In genomic region chr6:121127726-121128125, GRCm38 (mm10) we compare ENCODE assay signal across 16 mouse cellular contexts. TPM values are rescaled to one million over a fixed set of nuclear protein-coding genes. Genes with fewer than 3 reads are reported as not detected.
DNase-seq lines count a peak whose midpoint lies in the region; ATAC-seq lines count a peak whose summit lies in the region.
"Had no signal": no experiment of that assay in that cellular context is flagged by ENCODE, and none has a peak within 500 bp of the region (broad histone marks: within the 10 kb centered on the region; RNA-seq: fewer than 3 reads in every experiment).

No protein-coding gene starts in this region.

- no peaks in the 10 kb centered on the region for H3K9me3 ChIP-seq in forebrain, embryonic 13.5 days (replicated peaks)
- no peaks in the 10 kb centered on the region for H3K9me3 ChIP-seq in forebrain, embryonic 15.5 days
- H3K9me3 ChIP-seq in heart, embryonic 14.5 days (ENCODE audit: control insufficient read depth, low read length), result no peaks in the 10 kb centered on the region
- no peaks in the 10 kb centered on the region for H3K9me3 ChIP-seq in midbrain, embryonic 13.5 days
- H3K9me3 ChIP-seq in midbrain, embryonic 11.5 days (ENCODE audit: control insufficient read depth, low read length), result no peaks in the 10 kb centered on the region
- H3K9me3 ChIP-seq in neural tube, embryonic 15.5 days (replicated peaks), result no peaks in the 10 kb centered on the region
- H3K9me3 ChIP-seq: embryonic facial prominence, embryonic 10.5 days; limb, embryonic 12.5 days had no signal

- H3K27ac ChIP-seq in forebrain, embryonic 13.5 days, result no peak overlapping the region
- H3K27ac ChIP-seq in forebrain, embryonic 15.5 days (replicated peaks), result no peak overlapping the region
- peak overlapping the region; percentile 64 to 67; a peak in 3 of 4 replicates for H3K27ac ChIP-seq in heart, embryonic 14.5 days (replicated peaks in 1 of 2; ENCODE audit: control insufficient read depth in 1 of 2, insufficient read depth in 1 of 2, low read depth in 2 of 2, low read length in 2 of 2)
- no peak overlapping the region for H3K27ac ChIP-seq in midbrain, embryonic 13.5 days
- H3K27ac ChIP-seq in midbrain, embryonic 11.5 days (ENCODE audit: low read depth, low read length), result no peak overlapping the region
- no peak overlapping the region for H3K27ac ChIP-seq in neural tube, embryonic 15.5 days (replicated peaks)
- H3K27ac ChIP-seq: embryonic facial prominence, embryonic 10.5 days; limb, embryonic 12.5 days; liver, embryonic 14.5 days had no signal

- no peak overlapping the region for H3K9ac ChIP-seq in forebrain, embryonic 13.5 days
- H3K9ac ChIP-seq in forebrain, embryonic 15.5 days (replicated peaks), result no peak overlapping the region
- no peak overlapping the region for H3K9ac ChIP-seq in heart, embryonic 14.5 days (ENCODE audit: low read length)
- no peak overlapping the region for H3K9ac ChIP-seq in midbrain, embryonic 13.5 days (replicated peaks)
- H3K9ac ChIP-seq in midbrain, embryonic 11.5 days (ENCODE audit: low read length), result no peak overlapping the region
- no peak overlapping the region for H3K9ac ChIP-seq in neural tube, embryonic 15.5 days (replicated peaks)
- H3K9ac ChIP-seq: limb, embryonic 12.5 days; liver, embryonic 14.5 days had no signal

- H3K4me3 ChIP-seq in forebrain, embryonic 13.5 days, result no peak overlapping the region
- no peak overlapping the region for H3K4me3 ChIP-seq in forebrain, embryonic 15.5 days
- H3K4me3 ChIP-seq in heart, embryonic 14.5 days (ENCODE audit: control insufficient read depth in 1 of 2, insufficient read depth in 1 of 2, low read depth in 1 of 2, low read length in 2 of 2), result no peak overlapping the region
- no peak overlapping the region for H3K4me3 ChIP-seq in midbrain, embryonic 13.5 days (replicated peaks)
- no peak overlapping the region for H3K4me3 ChIP-seq in midbrain, embryonic 11.5 days (ENCODE audit: low read depth, low read length)
- no peak overlapping the region for H3K4me3 ChIP-seq in neural tube, embryonic 15.5 days (replicated peaks)
- H3K4me3 ChIP-seq: embryonic facial prominence, embryonic 10.5 days; limb, embryonic 12.5 days had no signal

- no peak for DNase-seq in heart, adult 18-20 months
- DNase-seq in midbrain, embryonic 11.5 days (ENCODE audit: low spot score, missing footprints), result no peak
- DNase-seq: adrenal gland, adult 8-10 months; cerebellum, adult 11 months; gastrocnemius, postnatal 10 days; kidney, adult 18-20 months; kidney, postnatal 25 days; thymus, postnatal 36 days had no signal

- H3K36me3 ChIP-seq in forebrain, embryonic 13.5 days (ENCODE audit: poor library complexity, severe bottlenecking), result no peaks in the 10 kb centered on the region
- no peaks in the 10 kb centered on the region for H3K36me3 ChIP-seq in forebrain, embryonic 15.5 days
- H3K36me3 ChIP-seq in heart, embryonic 14.5 days (ENCODE audit: control insufficient read depth, insufficient read depth, low read length), result no peaks in the 10 kb centered on the region
- H3K36me3 ChIP-seq in midbrain, embryonic 13.5 days, result peaks cover 2% of the 10 kb centered on the region; the same call in 1 of the 2 replicates
- no peaks in the 10 kb centered on the region for H3K36me3 ChIP-seq in midbrain, embryonic 11.5 days (ENCODE audit: control insufficient read depth, insufficient read depth, low read length)
- H3K36me3 ChIP-seq in neural tube, embryonic 15.5 days, result no peaks in the 10 kb centered on the region
- H3K36me3 ChIP-seq: embryonic facial prominence, embryonic 10.5 days; limb, embryonic 12.5 days had no signal

- H3K4me2 ChIP-seq in forebrain, embryonic 13.5 days, result peak overlapping the region; percentile 78; the same call in 1 of the 2 replicates
- no peak overlapping the region for H3K4me2 ChIP-seq in forebrain, embryonic 15.5 days (replicated peaks)
- no peak overlapping the region for H3K4me2 ChIP-seq in heart, embryonic 14.5 days (ENCODE audit: low read length)
- peak overlapping the region; percentile 60 for H3K4me2 ChIP-seq in midbrain, embryonic 13.5 days (replicated peaks)
- no peak overlapping the region for H3K4me2 ChIP-seq in midbrain, embryonic 11.5 days
- H3K4me2 ChIP-seq in neural tube, embryonic 15.5 days, result peak overlapping the region; percentile 66
- H3K4me2 ChIP-seq: limb, embryonic 12.5 days had no signal

- H3K4me1 ChIP-seq in forebrain, embryonic 13.5 days, result peaks cover 27% of the 10 kb centered on the region
- peaks cover 32% of the 10 kb centered on the region for H3K4me1 ChIP-seq in forebrain, embryonic 15.5 days
- peaks cover 18 to 23% of the 10 kb centered on the region in 2 experiments for H3K4me1 ChIP-seq in heart, embryonic 14.5 days (ENCODE audit: control insufficient read depth in 2 of 2, insufficient read depth in 2 of 2, low read length in 2 of 2)
- H3K4me1 ChIP-seq in midbrain, embryonic 13.5 days (replicated peaks), result peaks cover 27% of the 10 kb centered on the region
- peaks cover 14% of the 10 kb centered on the region for H3K4me1 ChIP-seq in midbrain, embryonic 11.5 days (ENCODE audit: control insufficient read depth, insufficient read depth, low read length)
- H3K4me1 ChIP-seq in neural tube, embryonic 15.5 days, result peaks cover 21% of the 10 kb centered on the region

- WGBS in forebrain, embryonic 13.5 days, result 63% methylated on average over 3 of the region's 3 CpGs
- 59% methylated on average over 3 of the region's 3 CpGs for WGBS in forebrain, embryonic 15.5 days
- 25% methylated on average over 3 of the region's 3 CpGs for WGBS in heart, embryonic 14.5 days
- 61% methylated on average over 3 of the region's 3 CpGs for WGBS in midbrain, embryonic 13.5 days
- WGBS in midbrain, embryonic 11.5 days, result 70% methylated on average over 3 of the region's 3 CpGs
- WGBS in neural tube, embryonic 15.5 days, result 50% methylated on average over 3 of the region's 3 CpGs

- peaks cover 12% of the 10 kb centered on the region; the same call in 1 of the 2 replicates for H3K27me3 ChIP-seq in forebrain, embryonic 13.5 days
- no peaks in the 10 kb centered on the region for H3K27me3 ChIP-seq in forebrain, embryonic 15.5 days
- peaks cover 8% of the 10 kb centered on the region; the same call in 1 of the 2 replicates for H3K27me3 ChIP-seq in heart, embryonic 14.5 days (ENCODE audit: control insufficient read depth, insufficient read depth, low read length)
- H3K27me3 ChIP-seq in midbrain, embryonic 13.5 days, result peaks cover 8% of the 10 kb centered on the region; the same call in 1 of the 2 replicates
- peaks cover 13% of the 10 kb centered on the region; the same call in 1 of the 2 replicates for H3K27me3 ChIP-seq in midbrain, embryonic 11.5 days (ENCODE audit: control insufficient read depth, insufficient read depth, low read length)
- no peaks in the 10 kb centered on the region for H3K27me3 ChIP-seq in neural tube, embryonic 15.5 days (replicated peaks)

- ATAC-seq in forebrain, embryonic 13.5 days, result no peak
- ATAC-seq in forebrain, embryonic 15.5 days (replicated peaks), result no peak
- no peak for ATAC-seq in heart, embryonic 14.5 days (ENCODE audit: insufficient number of reproducible peaks, insufficient read depth, low FRiP score, low read depth)
- no peak for ATAC-seq in midbrain, embryonic 13.5 days
- ATAC-seq in midbrain, embryonic 11.5 days (ENCODE audit: low FRiP score), result no peak
- no peak for ATAC-seq in neural tube, embryonic 15.5 days (ENCODE audit: low FRiP score)

RNA-seq across cellular contexts. Expression of gene Mical3, which starts 3.1 kb away (rescaled TPM):
- 20.9 and 25.5 TPM in 2 replicates for polyA plus RNA-seq in forebrain, embryonic 13.5 days (2015; fragmentation: Nextera tagmentation; extraction: Ambion mirVana)
- 27.8 and 28.6 TPM in 2 replicates for polyA plus RNA-seq in forebrain, embryonic 15.5 days (2015; fragmentation: Nextera tagmentation; extraction: Ambion mirVana)
- 41.3 and 46.2 TPM in 2 replicates for polyA plus RNA-seq in heart, embryonic 14.5 days (2014; fragmentation: Nextera tagmentation; extraction: Ambion mirVana)
- total RNA-seq in heart, adult 18-20 months (2021), result 100 to 1,000 TPM; 109 to 123 TPM
- polyA plus RNA-seq in midbrain, embryonic 13.5 days (2015; fragmentation: Nextera tagmentation; extraction: Ambion mirVana), result 29.7 and 35.7 TPM in 2 replicates
- 11.8 and 12.8 TPM in 2 replicates for polyA plus RNA-seq in midbrain, embryonic 11.5 days (2014; fragmentation: Nextera tagmentation; extraction: Ambion mirVana)
- polyA plus RNA-seq in neural tube, embryonic 15.5 days (2015; fragmentation: Nextera tagmentation; extraction: Ambion mirVana), result 30.3 and 35.2 TPM in 2 replicates

RNA-seq across cellular contexts. Expression of gene Pex26, which starts 55.7 kb away (rescaled TPM):
- 9.5 and 11.3 TPM in 2 replicates for polyA plus RNA-seq in forebrain, embryonic 13.5 days (2015; fragmentation: Nextera tagmentation; extraction: Ambion mirVana)
- 14.2 and 15.7 TPM in 2 replicates for polyA plus RNA-seq in forebrain, embryonic 15.5 days (2015; fragmentation: Nextera tagmentation; extraction: Ambion mirVana)
- polyA plus RNA-seq in heart, embryonic 14.5 days (2014; fragmentation: Nextera tagmentation; extraction: Ambion mirVana), result 3.0 and 5.9 TPM in 2 replicates
- 1 to 10 TPM; 6.7 to 7.9 TPM for total RNA-seq in heart, adult 18-20 months (2021)
- 13.0 and 14.5 TPM in 2 replicates for polyA plus RNA-seq in midbrain, embryonic 13.5 days (2015; fragmentation: Nextera tagmentation; extraction: Ambion mirVana)
- 5.7 and 5.8 TPM in 2 replicates for polyA plus RNA-seq in midbrain, embryonic 11.5 days (2014; fragmentation: Nextera tagmentation; extraction: Ambion mirVana)
- 14.3 and 15.0 TPM in 2 replicates for polyA plus RNA-seq in neural tube, embryonic 15.5 days (2015; fragmentation: Nextera tagmentation; extraction: Ambion mirVana)

Comparison
In these comparisons a context has a peak if more than half of its experiments do, and no peak if none do; other contexts are left out.
1. H3K4me2 ChIP-seq: peak in forebrain, embryonic 13.5 days (single experiment), midbrain, embryonic 13.5 days (single experiment) and neural tube, embryonic 15.5 days (single experiment); none in forebrain, embryonic 15.5 days (single experiment), heart, embryonic 14.5 days (single experiment) and midbrain, embryonic 11.5 days (single experiment).
2. H3K27ac ChIP-seq: peak in heart, embryonic 14.5 days (2 of 2); none in forebrain, embryonic 13.5 days (single experiment), forebrain, embryonic 15.5 days (single experiment), midbrain, embryonic 13.5 days (single experiment), midbrain, embryonic 11.5 days (single experiment) and neural tube, embryonic 15.5 days (single experiment).